Mouse (Mus musculus): ENCODE data around the gene Abca13.
A peak's percentile ranks its signal among the peaks of the same experiment; 100 is the strongest.

- no peak for TF ChIP-seq POLR2AphosphoS2 (IDR thresholded peaks at IDR 0.05; ENCODE audit: low read depth, low read length)
- TF ChIP-seq POLR2A (IDR thresholded peaks at IDR 0.05; ENCODE audit: low read depth, low read length), result no peak
- TF ChIP-seq MXI1 (IDR thresholded peaks at IDR 0.05; ENCODE audit: low read depth, low read length), result no peak
- no peak for TF ChIP-seq MAX (IDR thresholded peaks at IDR 0.05; ENCODE audit: low read length)
- TF ChIP-seq CTCF (conservative IDR thresholded peaks at IDR 0.05 in 1 of 2, IDR thresholded peaks at IDR 0.05 in 1 of 2; ENCODE audit: low read depth in 2 of 2, low read length in 2 of 2), result peak; percentile 80 to 88
- no peak for TF ChIP-seq SIN3A (IDR thresholded peaks at IDR 0.05; ENCODE audit: low read length)
- no peak for TF ChIP-seq ZC3H11A (IDR thresholded peaks at IDR 0.05; ENCODE audit: low read depth, low read length)
Measured at GRCm38 (mm10) chr11:9317076-9317929, 125.6 kb downstream of the Abca13 start.

All from CH12.LX (cell line).